Comparison of ENCODE assay signal across 8 mouse cellular contexts in the genomic region with DNA sequence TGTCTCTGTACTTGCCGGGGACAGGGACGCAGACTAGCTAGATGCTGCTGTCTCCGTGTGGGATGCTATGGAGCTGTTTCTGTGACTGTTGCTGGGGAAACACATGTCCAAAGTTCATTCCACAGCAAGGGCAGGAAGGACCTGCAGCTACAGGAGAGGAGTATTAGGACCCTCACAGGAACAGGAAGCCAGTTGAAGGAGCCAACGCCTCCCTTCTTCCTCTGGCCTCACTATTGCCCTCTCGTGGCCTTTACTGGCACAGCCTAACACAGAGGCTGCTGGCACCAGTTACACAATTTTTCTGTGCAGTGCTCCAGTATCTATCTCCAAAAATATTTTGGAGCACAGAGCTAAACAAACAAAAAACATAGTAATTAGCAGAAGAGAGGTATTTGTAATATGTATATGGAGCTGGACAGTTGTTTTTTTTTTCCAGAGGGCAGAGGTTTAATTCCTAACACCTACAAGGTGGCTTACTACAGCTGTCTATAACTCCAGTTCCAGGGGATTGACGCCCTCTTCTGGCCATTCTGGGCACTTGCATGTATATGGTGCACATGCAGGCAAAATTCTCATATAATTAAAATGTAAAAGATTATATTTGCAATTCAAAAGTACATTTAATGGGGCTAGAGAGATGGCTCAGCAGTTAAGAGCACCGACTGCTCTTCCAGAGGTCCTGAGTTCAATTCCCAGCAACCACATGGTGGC. TPM values are rescaled to one million over a fixed set of nuclear protein-coding genes. Genes with fewer than 3 reads are reported as not detected.
DNase-seq lines count a peak whose midpoint lies in the region; ATAC-seq and TF ChIP-seq lines count a peak whose summit lies in the region.

A gene (minus strand): TSS at position 166 of the 711 bp plus-strand sequence.

- H3K9me3 ChIP-seq in intestine, embryonic 16.5 days (ENCODE audit: control insufficient read depth, low read length) = no peaks in the 10 kb centered on the region
- 0 out of 2 replicates have a peak, but pooled peaks cover 2% of the 10 kb centered on the region for H3K9me3 ChIP-seq in limb, embryonic 11.5 days (ENCODE audit: control insufficient read depth, low read length)
- peaks cover 3% of the 10 kb centered on the region; the same call in 1 of the 2 replicates for H3K9me3 ChIP-seq in midbrain, embryonic 12.5 days

- peak; percentile 81; the same call in 1 of the 2 replicates for TF ChIP-seq CTCF in spleen, adult 2 months (IDR thresholded peaks at IDR 0.05; ENCODE audit: extremely low read depth, insufficient read depth, insufficient read length, insufficient replicate concordance)

- peak within 1 kb of the TSS; percentile 38 for H3K4me3 ChIP-seq in intestine, embryonic 16.5 days (ENCODE audit: low read length)
- H3K4me3 ChIP-seq in limb, embryonic 11.5 days (ENCODE audit: low read depth, low read length) = no peak within 1 kb of the TSS
- peak within 1 kb of the TSS; percentile 23; the same call in 1 of the 2 replicates for H3K4me3 ChIP-seq in midbrain, embryonic 12.5 days
- H3K4me3 ChIP-seq in spleen, adult 2 months (ENCODE audit: extremely low read depth, insufficient read depth, insufficient read length) = peak within 1 kb of the TSS; percentile 56

- H3K9ac ChIP-seq in intestine, embryonic 16.5 days (ENCODE audit: low read depth, low read length) = peak within 1 kb of the TSS; percentile 48; the same call in 1 of the 2 replicates
- H3K9ac ChIP-seq in limb, embryonic 11.5 days (ENCODE audit: low read length) = no peak within 1 kb of the TSS
- H3K9ac ChIP-seq in midbrain, embryonic 12.5 days (replicated peaks) = no peak within 1 kb of the TSS

- H3K27ac ChIP-seq in intestine, embryonic 16.5 days (ENCODE audit: low read length) = 0 out of 2 replicates have a peak within 1 kb of the TSS, but pooled peaks have one; percentile 2
- H3K27ac ChIP-seq in limb, embryonic 11.5 days (replicated peaks; ENCODE audit: low read depth, low read length) = no peak within 1 kb of the TSS
- no peak within 1 kb of the TSS for H3K27ac ChIP-seq in midbrain, embryonic 12.5 days (replicated peaks)
- peak within 1 kb of the TSS; percentile 71 for H3K27ac ChIP-seq in spleen, adult 2 months (ENCODE audit: insufficient read depth, low read length)

- H3K4me1 ChIP-seq in intestine, embryonic 16.5 days (ENCODE audit: control insufficient read depth, insufficient read depth, low read length) = 0 out of 2 replicates have a peak, but pooled peaks cover 3% of the 10 kb centered on the region
- no peaks in the 10 kb centered on the region for H3K4me1 ChIP-seq in limb, embryonic 11.5 days (ENCODE audit: control insufficient read depth, insufficient read depth, low read length)
- no peaks in the 10 kb centered on the region for H3K4me1 ChIP-seq in midbrain, embryonic 12.5 days
- H3K4me1 ChIP-seq in spleen, adult 2 months (ENCODE audit: control insufficient read depth, insufficient read depth, insufficient read length) = no peaks in the 10 kb centered on the region

- H3K27me3 ChIP-seq in intestine, embryonic 16.5 days (replicated peaks; ENCODE audit: control insufficient read depth, insufficient read depth, low read length) = no peaks in the 10 kb centered on the region
- no peaks in the 10 kb centered on the region for H3K27me3 ChIP-seq in limb, embryonic 11.5 days (ENCODE audit: control insufficient read depth, insufficient read depth, low read length)
- no peaks in the 10 kb centered on the region for H3K27me3 ChIP-seq in midbrain, embryonic 12.5 days
- no peaks in the 10 kb centered on the region for H3K27me3 ChIP-seq in spleen, adult 2 months (ENCODE audit: control insufficient read depth, insufficient read depth, low read length)

- no peaks in the 10 kb centered on the region for H3K36me3 ChIP-seq in intestine, embryonic 16.5 days (ENCODE audit: control insufficient read depth, insufficient read depth, low read length)
- H3K36me3 ChIP-seq in limb, embryonic 11.5 days (ENCODE audit: control insufficient read depth, insufficient read depth, low read length) = no peaks in the 10 kb centered on the region
- no peaks in the 10 kb centered on the region for H3K36me3 ChIP-seq in midbrain, embryonic 12.5 days
- H3K36me3 ChIP-seq in spleen, adult 2 months (ENCODE audit: control insufficient read depth, insufficient read depth, low read length) = no peaks in the 10 kb centered on the region

- H3K4me2 ChIP-seq in intestine, embryonic 16.5 days (ENCODE audit: low read depth, low read length) = peak within 1 kb of the TSS; percentile 48
- H3K4me2 ChIP-seq in limb, embryonic 11.5 days (ENCODE audit: low read depth, severe bottlenecking) = peak within 1 kb of the TSS; percentile 34; the same call in 1 of the 2 replicates
- H3K4me2 ChIP-seq in midbrain, embryonic 12.5 days (replicated peaks) = peak within 1 kb of the TSS; percentile 33

- ATAC-seq in intestine, embryonic 16.5 days = peak; percentile 67
- no peak for ATAC-seq in limb, embryonic 11.5 days (ENCODE audit: insufficient number of reproducible peaks, low FRiP score, low TSS enrichment, low read depth)
- ATAC-seq in midbrain, embryonic 12.5 days (ENCODE audit: low FRiP score, low read depth) = no peak

- TF ChIP-seq POLR2A in spleen, adult 2 months (IDR thresholded peaks at IDR 0.05; ENCODE audit: low read depth, low read length) = no peak; the same call in 1 of the 2 replicates

- 35% methylated on average over 7 of the region's 7 CpGs for WGBS in intestine, embryonic 16.5 days
- 37% methylated on average over 7 of the region's 7 CpGs for WGBS in limb, embryonic 11.5 days
- 40% methylated on average over 7 of the region's 7 CpGs for WGBS in midbrain, embryonic 12.5 days
- 27% methylated on average over 7 of the region's 7 CpGs for WGBS in spleen, adult 2 months

- DNase-seq in 416B (ENCODE audit: low read depth) = peak; percentile 93
- no peak for DNase-seq in adrenal gland, adult 8-10 months
- peak; percentile 75 for DNase-seq in embryo, embryonic 9.5 days (ENCODE audit: extremely low spot score)
- no peak for DNase-seq in gonadal fat pad, adult 2 months (ENCODE audit: low read depth)
- DNase-seq in limb, embryonic 11.5 days (ENCODE audit: low spot score) = peak; percentile 84
- peak; percentile 74 to 87 for DNase-seq in spleen, adult 2 months (ENCODE audit: low read depth in 1 of 2, low spot score in 2 of 2)

RNA-seq across cellular contexts. Expression of the gene that starts here (rescaled TPM):
- 10 to 100 TPM; 17.9 to 39.5 (median 29.0) TPM for total RNA-seq in adrenal gland, adult 8-10 months (2022)
- polyA plus RNA-seq in gonadal fat pad, adult 2 months (2012; rRNA removed) = 20.3 and 28.7 TPM in 2 replicates
- polyA plus RNA-seq in intestine, embryonic 16.5 days (2015; fragmentation: Nextera tagmentation; extraction: Ambion mirVana) = 1.3 and 1.6 TPM in 2 replicates
- polyA plus RNA-seq in limb, embryonic 11.5 days (2014; fragmentation: Nextera tagmentation; extraction: Ambion mirVana) = 2.7 and 4.9 TPM in 2 replicates
- 4.1 and 4.7 TPM in 2 replicates for polyA plus RNA-seq in midbrain, embryonic 12.5 days (2016; fragmentation: Nextera tagmentation; extraction: Ambion mirVana)
- 133 and 134 TPM in 2 replicates for polyA plus RNA-seq in spleen, adult 2 months (2012; rRNA removed)

Comparison
In these comparisons a context has a peak if more than half of its experiments do, and no peak if none do; other contexts are left out.
1. DNase-seq: peak in 416B (single experiment), embryo, embryonic 9.5 days (single experiment), limb, embryonic 11.5 days (single experiment) and spleen, adult 2 months (2 of 2); none in adrenal gland, adult 8-10 months (single experiment) and gonadal fat pad, adult 2 months (single experiment).
2. H3K27ac ChIP-seq: peak in intestine, embryonic 16.5 days (single experiment) and spleen, adult 2 months (single experiment); none in limb, embryonic 11.5 days (single experiment) and midbrain, embryonic 12.5 days (single experiment).
3. Peak in every context shown above with its lines, with median percentiles within 50 percentile points of each other: H3K4me2 ChIP-seq.